Mouse (Mus musculus): ENCODE results near the gene Snrnp70.

The Snrnp70 gene

DNA sequence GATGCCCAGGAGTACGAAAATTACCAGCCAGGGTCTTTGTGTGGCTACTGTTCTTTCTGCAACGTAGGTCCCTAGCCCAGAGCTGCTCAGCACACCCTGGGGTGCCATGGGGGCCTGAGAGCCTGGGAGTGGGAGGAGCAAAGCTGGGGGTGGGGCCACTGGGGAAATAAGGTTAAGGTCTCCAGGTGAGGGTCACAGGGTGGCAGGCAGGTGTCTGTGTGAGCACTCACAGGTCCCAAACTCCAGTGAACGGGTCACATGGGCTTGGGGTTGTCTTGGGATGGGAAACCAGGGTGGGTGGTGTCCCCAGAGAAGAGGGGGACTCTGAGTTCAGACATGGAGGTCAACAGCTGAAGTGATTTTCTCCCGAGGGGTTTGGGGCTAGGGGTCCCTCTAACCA lies 58.1 kb downstream of the Snrnp70 start:
- no peak for DNase-seq (ENCODE audit: low spot score)

- DNase-seq (ENCODE audit: low spot score), result no peak
Measured at GRCm38 (mm10) chr7:45336319-45336718, 59.2 kb downstream of the Snrnp70 start.

DNA sequence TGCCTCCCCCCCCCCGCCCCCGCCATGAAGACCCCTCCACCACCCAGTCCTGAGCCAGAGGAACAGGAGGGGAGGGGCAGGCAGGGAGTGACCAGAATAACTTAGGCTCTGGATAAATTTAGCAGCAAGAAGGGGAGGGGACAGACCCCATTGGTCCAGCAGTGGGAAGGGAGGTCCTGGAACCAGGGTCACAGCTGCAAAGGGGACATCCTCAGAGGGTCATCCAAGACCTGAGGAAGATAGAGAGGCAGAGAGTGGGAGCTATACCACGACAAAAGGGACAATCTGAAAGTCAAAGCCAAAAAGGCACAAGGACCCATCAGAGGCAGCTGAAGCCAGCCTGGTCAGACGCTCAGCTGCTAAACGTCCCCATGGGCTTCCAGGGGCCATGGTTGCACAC lies 60.5 kb downstream of the Snrnp70 start, which contains the start of gene Hrc:
Gene Hrc, plus strand, starts transcription at position 235 of the 400 bp plus-strand sequence.
- no peak for DNase-seq (ENCODE audit: low spot score)

- DNase-seq (ENCODE audit: low spot score), result no peak
Measured at GRCm38 (mm10) chr7:45334605-45335004, 60.9 kb downstream of the Snrnp70 start.

DNA sequence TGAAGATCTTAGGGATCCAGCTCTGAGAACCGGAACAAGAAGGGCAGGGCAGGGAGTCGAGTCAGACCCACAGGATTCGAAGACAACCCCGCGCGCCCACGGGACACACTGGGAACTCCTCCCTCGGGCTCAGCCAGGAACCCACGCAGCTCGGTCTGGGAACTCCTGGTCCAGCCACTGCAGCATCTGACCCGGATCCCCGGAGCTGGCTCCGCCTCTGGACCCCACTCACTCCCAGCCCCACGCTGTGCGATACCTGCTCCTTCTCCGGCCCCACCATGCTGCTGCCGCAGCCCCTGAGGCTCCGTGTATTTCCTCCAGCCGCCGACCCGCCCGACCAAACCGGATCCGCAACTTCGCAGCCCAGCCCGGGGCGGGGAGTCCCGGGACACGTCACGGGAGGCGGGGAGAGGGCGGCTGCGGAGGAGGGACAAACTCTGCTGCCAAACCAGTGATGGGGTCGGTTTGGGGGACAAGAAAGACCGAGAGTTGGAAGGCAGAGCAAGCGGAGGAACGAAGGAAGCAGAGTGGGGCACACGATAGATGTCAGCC lies 62.0 kb downstream of the Snrnp70 start, which contains the start of gene Trpm4:
Gene Trpm4, minus strand, starts transcription at position 350 of the 552 bp plus-strand sequence.
- peak; percentile 71 for DNase-seq (ENCODE audit: low spot score)

DNA sequence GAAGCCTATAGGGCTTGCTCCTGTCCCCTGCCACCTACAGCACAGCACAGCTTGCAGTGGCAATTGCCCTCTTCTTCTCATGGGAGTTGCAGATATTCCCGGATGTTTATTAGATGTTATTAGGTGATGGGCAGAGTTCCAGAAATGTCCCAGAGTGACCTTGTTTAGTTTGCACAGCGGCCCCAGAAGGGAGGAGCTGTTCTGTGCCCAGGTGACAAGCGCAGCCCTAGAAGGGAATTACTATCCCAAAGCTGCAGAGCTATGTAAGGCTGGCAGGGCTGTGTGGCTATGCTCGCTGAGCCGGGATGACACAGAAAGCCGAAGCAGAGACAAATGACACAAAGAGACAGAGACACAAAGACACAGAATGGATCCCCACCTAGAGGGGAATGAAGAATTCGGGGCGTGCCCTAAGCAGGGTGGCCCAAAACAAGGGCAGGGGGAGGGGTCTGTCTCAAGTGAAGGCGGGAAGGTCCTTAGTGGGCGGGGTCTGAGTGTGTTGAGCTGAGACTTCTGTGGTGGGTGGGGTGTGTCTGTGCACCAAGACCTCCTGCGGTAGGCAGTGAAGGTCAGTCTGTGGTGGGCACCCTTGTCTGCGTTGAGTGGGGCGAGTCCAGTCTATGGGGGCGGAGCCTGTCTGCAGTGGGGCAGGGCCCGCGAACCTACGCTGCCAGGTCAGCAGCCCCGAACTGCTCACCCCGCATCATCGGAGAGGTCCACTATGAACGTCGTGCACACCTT lies 62.7 kb downstream of the Snrnp70 start:
- DNase-seq (ENCODE audit: low spot score), result peak; percentile 71

GRCm38 (mm10) chr7:45331502-45331901 lies 64.0 kb downstream of the Snrnp70 start:
- DNase-seq (ENCODE audit: low spot score), result no peak

- DNase-seq (ENCODE audit: low spot score), result no peak
Measured at GRCm38 (mm10) chr7:45328841-45329475, 66.6 kb downstream of the Snrnp70 start.

Data from ovary, adult 18-20 months (tissue).